Mouse (Mus musculus) C2C12 (cell line): ENCODE data around the gene Hibadh. TPM values are rescaled to one million over a fixed set of nuclear protein-coding genes. Genes with fewer than 3 reads are reported as not detected.
A peak's percentile ranks its signal among the peaks of the same experiment; 100 is the strongest.

Experiments
- H3K27me3 ChIP-seq: one replicate; pipeline ENCODE4 v1.6.1; 2011; ENCODE audit not compliant: control insufficient read depth, insufficient read depth, insufficient read length
- H3K36me3 ChIP-seq: one replicate; pipeline ENCODE4 v1.6.1; 2011; ENCODE audit not compliant: control insufficient read depth, insufficient read depth
- H3K4me3 ChIP-seq: one replicate; pipeline ENCODE4 v1.5.1; 2011; ENCODE audit warnings: mild to moderate bottlenecking, control low read depth; ENCODE audit not compliant: poor library complexity, insufficient read depth, severe bottlenecking
- H3K79me2 ChIP-seq: one replicate; pipeline ENCODE4 v1.6.1; 2011; ENCODE audit not compliant: control insufficient read depth, insufficient read depth
- H3K79me3 ChIP-seq: one replicate; pipeline ENCODE4 v1.6.1; 2011; ENCODE audit warnings: low read depth, control low read depth
- H3ac ChIP-seq: one replicate; pipeline ENCODE3; 2011; ENCODE audit warnings: low read depth; ENCODE audit not compliant: control insufficient read depth, insufficient read length
- CEBPB ChIP-seq: IDR thresholded peaks from one replicate; pipeline ENCODE4 v1.6.1; 2011; ENCODE audit warnings: low read depth, mild to moderate bottlenecking, control low read depth, moderate library complexity
- CTCF ChIP-seq: IDR thresholded peaks from one replicate; pipeline ENCODE4 v1.5.1; 2011; ENCODE audit not compliant: control insufficient read depth, insufficient read depth, insufficient read length
- FOSL1 ChIP-seq: IDR thresholded peaks from one replicate; pipeline ENCODE4 v1.8.0; 2011; ENCODE audit warnings: mild to moderate bottlenecking, low read length; ENCODE audit not compliant: poor library complexity, insufficient read depth, severe bottlenecking
- MAX ChIP-seq: IDR thresholded peaks from one replicate; pipeline ENCODE4 v1.6.1; 2011; ENCODE audit warnings: mild to moderate bottlenecking, control low read depth
- MYOD1 ChIP-seq: IDR thresholded peaks from one replicate; pipeline ENCODE4 v1.6.1; 2011; ENCODE audit warnings: low read depth; ENCODE audit not compliant: control insufficient read depth, insufficient read length
- MYOG ChIP-seq: IDR thresholded peaks from one replicate; pipeline ENCODE4 v1.6.1; 2011; ENCODE audit not compliant: control insufficient read depth, insufficient read length; ENCODE audit errors: extremely low read depth
- USF1 ChIP-seq: IDR thresholded peaks from one replicate; pipeline ENCODE4 v1.6.1; 2011; ENCODE audit warnings: low read depth, mild to moderate bottlenecking, control low read depth, moderate library complexity
- polyA plus RNA-seq: library from polyadenylated mRNA; unstranded; fragments of >200 nt; fragmentation: generic; extraction: Trizol; gene quantifications from one replicate; pipeline ENCODE4 v1.2.1, GENCODE M21; 2012; ENCODE audit warnings: missing spikeins

Gene Hibadh
- polyA plus RNA-seq, 1 experiment = 26.6 TPM

DNA sequence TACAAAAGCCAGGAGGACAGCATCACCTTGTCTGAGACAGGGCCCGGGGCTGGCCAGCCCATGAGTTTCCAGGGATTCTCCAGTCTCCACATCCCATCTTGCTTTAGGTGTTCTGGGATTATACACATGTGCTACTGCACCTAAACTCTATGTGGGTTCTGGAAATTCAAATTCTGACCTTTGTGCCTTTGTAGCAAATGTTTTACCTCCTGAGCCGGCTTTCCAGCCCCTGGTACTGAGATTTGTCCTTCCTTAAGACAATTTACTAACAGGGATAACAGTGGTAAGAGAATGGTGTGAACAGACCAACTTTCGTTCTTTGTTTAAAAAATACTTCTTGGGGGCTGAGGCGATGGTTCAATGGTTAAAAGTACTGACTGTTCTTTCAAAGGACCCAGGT is 32.1 kb downstream of the Hibadh start:
- TF ChIP-seq CEBPB (no peak), MYOG (no peak), MYOD1 (no peak), CTCF (no peak), USF1 (no peak), FOSL1 (no peak), MAX (no peak)
- Histone ChIP-seq H3K79me3 (no peaks in the 10 kb centered on the region), H3ac (no peak overlapping the region), H3K36me3 (no peaks in the 10 kb centered on the region), H3K79me2 (no peaks in the 10 kb centered on the region), H3K27me3 (no peaks in the 10 kb centered on the region), H3K4me3 (no peak overlapping the region)

DNA sequence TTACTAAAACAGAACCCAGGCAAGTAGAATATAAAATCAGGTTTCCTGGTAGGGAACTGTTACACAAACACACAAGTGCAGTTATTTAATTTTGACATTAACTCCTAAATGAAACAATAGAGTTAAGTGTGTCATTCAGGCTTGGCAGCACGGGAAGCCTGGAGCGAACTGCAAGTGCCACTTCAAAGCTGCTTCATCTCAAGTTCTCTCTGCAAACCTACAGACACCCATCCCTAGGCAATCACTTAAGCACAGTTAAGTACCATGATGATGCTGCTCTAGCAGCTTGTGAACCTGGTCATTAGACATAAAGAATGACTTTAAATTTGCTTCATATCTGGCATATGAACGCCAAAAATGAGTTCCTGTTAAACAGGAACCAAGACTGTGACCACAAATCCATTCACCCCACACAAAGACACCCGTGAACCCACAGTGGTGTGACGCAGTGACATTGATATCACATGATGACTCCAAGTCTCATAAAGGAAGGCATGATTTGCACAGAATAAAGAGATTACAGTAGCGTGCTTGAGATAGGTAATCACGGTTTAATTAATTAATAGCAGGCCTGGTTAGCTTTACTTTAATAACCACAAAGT is 33.3 kb downstream of the Hibadh start:
- H3K79me3 ChIP-seq = no peaks in the 10 kb centered on the region
- H3ac ChIP-seq = no peak overlapping the region
- no peaks in the 10 kb centered on the region for H3K36me3 ChIP-seq
- no peak overlapping the region for H3K4me3 ChIP-seq
- no peak for TF ChIP-seq MAX
- TF ChIP-seq FOSL1 = no peak
- no peak for TF ChIP-seq MYOD1
- no peak for TF ChIP-seq CTCF
- no peak for TF ChIP-seq MYOG
- TF ChIP-seq USF1 = no peak
- no peak for TF ChIP-seq CEBPB
- no peaks in the 10 kb centered on the region for H3K27me3 ChIP-seq
- no peaks in the 10 kb centered on the region for H3K79me2 ChIP-seq

DNA sequence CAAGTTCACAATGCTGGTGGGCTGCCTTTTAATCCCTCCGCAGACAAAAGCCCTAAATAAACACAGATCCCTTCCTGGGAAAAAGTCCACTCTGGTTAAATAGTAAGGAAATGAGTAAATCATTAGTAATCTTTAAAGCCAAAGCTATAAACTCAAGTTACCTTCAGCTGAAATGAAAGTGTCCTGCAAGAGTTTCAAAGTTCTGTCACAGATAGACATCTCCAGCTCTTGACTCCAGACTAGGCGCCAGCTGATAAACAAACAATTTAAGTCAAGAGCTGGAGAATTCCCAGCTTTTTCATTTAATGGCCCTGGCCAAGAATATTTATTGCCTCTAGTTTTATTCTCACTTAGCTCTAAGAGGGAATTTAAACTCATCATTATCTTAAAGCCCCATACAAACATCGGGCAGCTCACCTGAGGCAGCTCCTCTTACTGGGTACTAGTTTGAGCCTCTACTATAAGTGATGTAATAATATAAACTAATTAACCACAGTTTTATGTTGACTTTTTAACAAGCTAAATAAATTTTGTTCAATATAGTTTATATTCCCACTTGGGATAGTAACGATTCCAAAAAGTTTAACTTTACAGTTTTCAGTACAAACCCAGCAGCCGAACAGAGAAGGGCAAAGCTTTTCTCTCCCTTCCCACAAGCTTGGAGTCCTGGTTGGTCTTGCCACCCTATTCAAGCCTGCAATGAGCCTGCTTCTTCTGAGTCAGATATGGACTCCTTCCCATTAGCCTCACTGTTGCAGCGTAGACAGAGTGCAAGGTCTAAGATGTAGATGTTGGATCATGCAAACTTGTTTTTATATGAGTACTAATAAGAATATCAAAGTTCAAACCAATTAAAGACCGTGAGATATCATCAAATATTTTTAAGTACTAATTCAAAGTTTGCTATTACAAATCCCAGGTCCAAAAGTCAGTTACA is 38.2 kb downstream of the Hibadh start:
- TF ChIP-seq MAX (no peak), MYOD1 (no peak), CEBPB (no peak), FOSL1 (no peak), USF1 (no peak), CTCF (no peak), MYOG (no peak)
- no peaks in the 10 kb centered on the region for H3K79me2 ChIP-seq
- no peaks in the 10 kb centered on the region for H3K36me3 ChIP-seq
- no peaks in the 10 kb centered on the region for H3K79me3 ChIP-seq
- no peak overlapping the region for H3K4me3 ChIP-seq
- no peak overlapping the region for H3ac ChIP-seq
- H3K27me3 ChIP-seq = no peaks in the 10 kb centered on the region

DNA sequence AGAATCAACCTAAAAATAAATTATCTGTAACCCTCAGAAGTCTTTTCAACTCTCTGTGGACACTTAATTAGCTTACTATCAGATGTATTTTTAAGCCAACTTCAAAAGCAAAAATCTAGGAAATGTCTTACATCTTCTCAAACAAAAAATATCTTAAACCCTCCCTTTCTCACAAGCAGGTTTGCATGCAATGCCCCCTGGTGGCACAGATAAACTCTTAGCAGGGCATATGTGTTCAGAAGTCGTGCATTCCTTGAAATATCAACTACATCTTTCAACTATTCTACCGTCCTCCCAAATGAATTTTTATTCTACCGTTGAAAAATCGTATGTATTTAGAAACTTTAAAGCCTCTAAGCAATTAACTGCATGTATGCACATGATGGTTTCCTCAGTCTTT is 39.1 kb downstream of the Hibadh start:
- no peak for TF ChIP-seq CEBPB
- TF ChIP-seq USF1 = no peak
- TF ChIP-seq MYOG = no peak
- no peak for TF ChIP-seq MAX
- no peak for TF ChIP-seq MYOD1
- no peak for TF ChIP-seq FOSL1
- no peak for TF ChIP-seq CTCF
- Histone ChIP-seq H3K79me2 (no peaks in the 10 kb centered on the region), H3K4me3 (no peak overlapping the region), H3K36me3 (no peaks in the 10 kb centered on the region), H3K79me3 (no peaks in the 10 kb centered on the region), H3K27me3 (no peaks in the 10 kb centered on the region), H3ac (no peak overlapping the region)

DNA sequence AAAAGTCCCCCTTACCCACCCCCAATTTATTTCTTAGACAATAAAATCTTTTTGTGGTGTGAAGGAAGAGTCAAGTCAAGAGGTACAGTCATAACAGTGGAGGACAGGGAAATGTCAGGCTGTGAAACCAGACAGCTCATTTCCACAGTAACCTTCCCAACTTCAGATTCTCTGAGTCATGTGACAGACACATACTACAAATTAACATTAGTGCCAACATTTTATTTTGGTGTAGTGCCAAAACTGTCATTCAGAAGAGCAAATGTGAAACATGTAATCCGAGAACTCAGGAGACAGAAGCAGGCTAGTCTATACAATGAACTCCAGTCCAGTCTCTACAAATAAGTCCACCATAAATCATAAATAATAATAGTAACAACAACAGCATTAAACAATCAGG is 45.4 kb downstream of the Hibadh start:
- Histone ChIP-seq H3K79me2 (no peaks in the 10 kb centered on the region), H3ac (no peak overlapping the region), H3K36me3 (no peaks in the 10 kb centered on the region), H3K27me3 (no peaks in the 10 kb centered on the region), H3K4me3 (no peak overlapping the region), H3K79me3 (no peaks in the 10 kb centered on the region)
- TF ChIP-seq MAX (no peak), FOSL1 (no peak), CEBPB (no peak), MYOD1 (no peak), USF1 (peak; percentile 75), MYOG (no peak)
